Mouse (Mus musculus) neutrophil, adult 83 days (primary cell): ENCODE results near the gene Rnd2. TPM values are rescaled to one million over a fixed set of nuclear protein-coding genes. Genes with fewer than 3 reads are reported as not detected.

Experiments
- total RNA-seq, 2 experiments: library from RNA; stranded (reverse); gene quantifications; one replicate each; pipeline ENCODE4 v1.2.4; 2023

Gene Rnd2
- total RNA-seq: under 1 TPM in 1 of 2 experiments, not detected in 1; 0.61 TPM

DNA sequence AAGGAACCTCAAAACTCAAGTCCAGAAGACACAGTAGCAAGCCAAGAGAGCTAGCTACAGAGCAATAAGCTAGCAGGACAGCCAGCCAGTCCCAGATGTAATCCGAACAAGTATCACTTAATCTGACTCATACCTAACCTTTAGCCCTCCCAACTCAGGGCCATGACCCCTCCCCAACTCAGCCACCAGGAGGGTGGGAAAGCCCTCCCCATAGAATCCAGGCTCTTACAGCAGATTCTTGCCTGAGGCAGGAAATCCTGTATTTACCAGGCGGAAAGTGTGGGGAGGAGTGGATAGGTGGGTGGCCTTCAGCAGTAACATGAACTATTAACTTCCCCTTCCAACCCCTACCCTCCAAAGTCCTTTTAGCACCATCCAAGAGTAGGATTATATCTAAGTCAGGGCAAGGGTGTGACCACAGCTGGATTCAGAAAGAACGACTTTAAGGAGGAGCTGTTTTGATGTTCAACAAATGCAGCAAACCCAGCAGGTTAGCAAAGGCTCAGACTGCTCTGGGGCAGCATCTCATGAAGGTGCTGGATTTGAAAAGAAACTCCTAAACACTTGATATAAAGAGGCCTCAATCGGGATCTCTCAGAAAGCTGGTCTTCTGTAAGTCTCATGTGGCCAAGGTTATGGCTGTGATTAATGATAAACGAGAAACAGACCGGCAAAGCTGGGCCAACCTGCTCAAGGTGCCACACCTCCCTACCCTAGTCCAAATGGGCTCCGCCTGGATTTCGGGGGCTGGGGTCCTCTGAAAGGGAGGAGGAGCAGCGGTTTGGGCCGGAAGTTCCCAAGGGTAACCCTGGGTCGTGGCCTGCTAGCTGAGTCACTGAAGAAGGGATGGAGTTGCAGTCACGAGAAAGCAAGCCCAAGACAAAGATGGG is at the start of gene Rnd2:
TSS of gene Rnd2 (plus strand) at position 789 of the 890 bp plus-strand sequence.

DNA sequence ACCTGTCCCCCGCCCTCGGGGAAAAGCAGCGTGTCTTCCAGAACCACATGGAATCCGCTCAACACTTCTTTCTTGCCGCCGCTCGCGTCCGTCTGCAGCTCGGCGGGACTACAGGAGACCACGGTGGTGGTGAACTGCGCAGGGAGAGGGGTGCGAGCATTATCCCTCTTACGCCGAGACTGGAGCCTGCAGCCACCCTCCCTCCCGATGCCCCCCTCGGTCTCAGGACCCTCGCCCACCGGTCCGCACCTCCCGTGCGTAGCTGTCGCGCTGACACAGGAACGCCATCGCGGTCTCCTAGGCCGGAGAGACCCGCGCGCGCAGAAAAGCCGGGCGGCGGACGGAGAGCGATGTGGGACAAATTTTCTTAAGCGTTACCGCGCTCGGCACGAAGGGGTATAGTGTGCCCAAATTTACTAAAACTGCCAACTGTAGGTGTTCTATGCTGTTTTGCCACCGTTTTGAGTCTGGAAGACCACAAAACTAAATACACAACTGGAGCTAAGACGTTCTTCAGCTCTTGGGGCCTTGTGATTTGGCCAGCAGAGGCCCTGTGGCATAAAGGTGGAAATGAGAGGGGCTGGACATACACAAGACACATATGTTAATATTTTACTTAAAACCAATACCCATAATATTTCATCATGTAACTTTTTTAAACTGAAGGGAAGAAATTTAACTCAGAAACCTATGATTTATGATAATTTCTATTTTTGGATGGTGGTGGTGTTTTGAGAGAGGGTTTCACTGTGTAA is 47.5 kb upstream of the Rnd2 start, which contains the start of gene Aarsd1:
TSS of gene Aarsd1 (minus strand) at position 515 of the 755 bp plus-strand sequence.

DNA sequence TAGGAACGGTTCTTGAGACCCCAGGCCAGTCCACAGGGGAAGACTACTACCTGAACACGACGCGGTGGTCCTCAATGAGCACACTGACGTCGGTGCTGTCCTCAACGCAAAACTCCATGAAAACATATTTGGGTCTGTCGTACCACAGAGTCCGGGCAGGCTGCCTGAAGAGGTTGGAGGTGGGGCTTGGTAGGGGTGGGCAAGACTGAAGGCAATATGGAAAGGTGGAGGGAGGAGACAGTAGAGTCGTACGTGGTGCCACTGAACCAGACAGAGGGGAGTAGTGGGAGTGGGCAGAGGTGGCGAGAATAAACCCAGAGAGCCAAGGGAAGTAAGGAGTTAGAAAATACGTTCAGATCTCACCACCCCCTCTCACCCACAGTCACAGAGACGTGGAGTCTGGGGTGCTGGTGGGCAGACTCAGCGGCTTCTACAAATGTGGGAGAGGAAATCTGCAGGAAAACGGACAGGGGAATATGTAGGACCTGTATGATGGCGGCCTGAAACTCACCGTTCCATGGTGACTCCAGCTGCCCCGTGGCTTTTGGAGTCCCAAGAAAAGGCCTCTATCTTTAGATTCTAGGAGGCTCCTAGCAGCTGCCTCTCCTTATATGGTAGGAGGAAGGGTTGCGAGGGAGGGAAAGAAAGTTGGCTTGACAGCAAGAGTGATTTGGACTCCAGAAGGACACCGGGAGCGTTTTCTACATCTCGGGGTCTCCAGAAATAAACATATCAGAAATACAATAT is 40.5 kb upstream of the Rnd2 start, which contains the start of gene Gm27029:
TSS of gene Gm27029 (minus strand) at position 692 of the 747 bp plus-strand sequence.

DNA sequence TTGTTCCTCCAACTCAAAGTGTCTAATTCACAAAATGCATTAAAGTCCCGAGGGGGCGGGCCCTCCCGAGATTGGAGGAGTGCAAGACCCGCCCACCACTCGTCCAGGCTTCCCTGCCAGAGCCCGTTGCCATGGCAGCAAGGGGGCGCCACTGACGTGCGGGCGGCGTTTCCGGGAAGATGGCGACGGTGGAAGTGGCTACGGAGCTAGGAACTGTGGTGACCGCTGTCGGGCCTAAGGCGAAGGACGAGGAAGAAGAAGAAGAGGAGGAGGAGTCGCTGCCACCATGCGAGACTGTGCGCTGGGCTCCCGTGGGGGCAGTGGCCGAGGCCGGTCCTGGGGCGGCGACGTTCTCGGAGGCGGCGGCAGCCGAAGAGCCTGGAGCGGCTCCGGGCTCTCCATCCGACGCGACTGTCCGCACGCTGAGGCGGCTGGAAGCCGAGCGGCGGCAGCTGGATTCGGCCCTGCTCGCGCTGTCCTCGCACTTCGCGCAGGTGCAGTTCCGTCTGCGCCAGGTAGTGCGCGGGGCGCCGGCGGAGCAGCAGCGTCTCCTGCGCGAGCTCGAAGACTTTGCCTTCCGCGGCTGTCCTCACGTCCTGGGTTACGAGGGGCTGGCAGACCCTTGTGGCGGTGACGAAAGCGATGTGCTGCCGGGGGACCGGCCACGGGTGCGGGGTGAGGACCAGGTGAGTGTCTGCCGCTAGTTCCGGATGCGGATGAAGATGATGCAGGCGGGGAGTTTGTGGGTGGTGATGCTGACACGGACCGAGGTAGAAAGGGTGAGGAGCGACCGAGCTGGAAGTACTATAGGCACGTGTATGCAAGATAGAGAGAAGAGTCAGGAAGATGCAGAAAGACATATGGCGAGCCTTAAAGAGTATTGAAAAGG is 39.6 kb upstream of the Rnd2 start, which contains the start of the genes Rundc1 and Ptges3l:
TSS of gene Rundc1 (plus strand) at position 161 of the 889 bp plus-strand sequence.
TSS of gene Ptges3l (minus strand) at position 409 of the 889 bp plus-strand sequence.

DNA sequence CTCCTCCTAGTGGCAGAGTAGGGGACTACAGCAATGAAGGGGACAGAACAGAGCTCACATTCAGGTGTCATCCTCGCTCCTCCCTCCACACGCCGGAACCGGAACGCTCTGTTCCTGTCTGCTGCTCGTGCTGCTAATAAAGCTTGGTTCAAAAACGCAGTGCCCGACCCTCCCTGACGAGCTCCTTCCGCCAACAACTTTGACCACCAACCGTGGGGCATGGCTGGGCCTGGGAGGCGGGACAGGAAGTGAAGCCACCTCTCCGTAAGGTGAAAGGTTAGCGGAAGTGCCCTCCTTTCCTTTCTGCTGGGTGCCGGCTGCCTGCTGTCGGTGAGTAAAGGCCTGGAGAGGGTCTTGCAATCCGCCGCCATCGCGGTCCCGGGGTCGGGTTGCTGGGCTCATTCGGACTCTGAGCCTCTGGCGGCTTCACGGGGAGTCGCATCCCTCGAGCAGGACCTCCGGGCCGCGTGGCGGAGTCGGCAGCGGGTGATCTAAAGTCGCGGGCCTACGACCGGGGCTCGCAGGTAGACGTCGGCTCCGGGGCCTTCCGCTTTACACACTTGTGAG is 22.6 kb upstream of the Rnd2 start, which contains the start of gene Rpl27:
TSS of gene Rpl27 (plus strand) at position 172 of the 567 bp plus-strand sequence.

DNA sequence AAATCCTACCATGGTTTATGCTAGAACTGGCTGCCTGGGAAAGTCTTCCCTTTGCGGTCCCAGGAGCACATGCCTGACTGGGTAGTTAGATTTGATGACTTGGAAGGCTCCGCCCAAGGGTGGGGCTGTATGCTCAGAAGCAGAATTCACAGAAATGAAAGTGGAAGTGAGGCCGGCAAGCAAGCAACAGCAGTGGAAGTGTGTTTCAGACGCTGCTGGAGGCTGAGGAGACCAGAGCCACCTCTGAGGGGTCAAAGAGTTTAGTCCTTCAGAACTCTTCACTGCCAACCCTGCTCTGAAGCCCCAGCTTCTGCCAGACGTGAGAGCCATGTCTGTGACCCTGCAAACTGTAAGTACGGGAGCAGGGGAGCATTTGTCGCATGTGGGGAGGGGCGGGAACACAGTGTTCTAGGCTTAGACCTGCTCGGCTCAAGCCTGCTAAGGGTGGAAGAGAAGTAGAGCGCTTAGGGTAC is 16.5 kb upstream of the Rnd2 start, which contains the start of gene Ifi35:
TSS of gene Ifi35 (plus strand) at position 134 of the 473 bp plus-strand sequence.

DNA sequence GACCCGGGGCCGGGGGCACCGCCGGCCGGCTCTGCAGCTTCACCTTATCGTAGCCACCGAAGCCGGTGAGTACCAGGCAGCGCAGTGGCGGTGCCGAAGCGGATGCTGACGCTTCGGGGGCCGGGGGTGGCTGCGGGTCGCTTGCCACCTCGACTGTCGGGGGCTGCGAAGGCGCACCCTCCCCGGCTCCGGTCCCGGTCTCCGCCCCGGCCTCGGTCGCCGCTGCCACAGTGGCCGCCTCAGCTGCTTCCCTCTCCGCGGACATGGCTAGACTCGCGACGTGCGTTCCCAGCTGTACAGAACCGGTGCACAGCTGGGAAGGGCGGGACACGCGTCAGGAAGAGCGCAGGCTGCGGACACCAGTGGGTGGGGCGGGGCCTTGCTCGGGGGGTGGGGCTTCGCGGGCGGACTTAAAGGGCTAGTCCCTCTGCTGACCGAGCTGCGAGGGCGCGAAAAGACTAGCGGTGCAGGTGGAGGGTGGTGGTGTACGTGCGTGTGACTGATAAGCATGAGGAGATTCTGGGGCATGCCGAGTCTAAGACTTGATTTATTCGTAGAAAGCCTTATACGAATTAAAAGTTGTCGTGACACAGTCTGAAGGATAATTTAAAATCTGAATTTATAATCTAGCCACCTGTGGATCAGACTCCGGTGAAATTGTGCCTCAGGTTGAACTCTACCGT is 1.2 kb downstream of the Rnd2 start, which contains the start of gene Vat1:
TSS of gene Vat1 (minus strand) at position 362 of the 683 bp plus-strand sequence.

Other genes with a start within 250 kb of the Rnd2 start
- gene Ezh1, start 238.5 kb upstream of the Rnd2 start, total RNA-seq: 10 to 100 TPM; 40.5 to 48.5 TPM
- not detected for gene Ramp2, start 219.0 kb upstream of the Rnd2 start, total RNA-seq
- gene Vps25, start 211.3 kb upstream of the Rnd2 start, total RNA-seq: 10 to 100 TPM; 59.3 to 60.8 TPM
- gene Wnk4, start 204.4 kb upstream of the Rnd2 start, total RNA-seq: 1 to 10 TPM in 1 of 2 experiments, under 1 TPM in 1; 0.93 to 1.4 TPM
- 1 to 10 TPM; 1.1 TPM for gene Cntd1, start 186.0 kb upstream of the Rnd2 start, total RNA-seq
- gene Coa3, start 185.9 kb upstream of the Rnd2 start, total RNA-seq: 10 to 100 TPM; 28.9 to 32.6 TPM
- gene Becn1, start 162.7 kb upstream of the Rnd2 start, total RNA-seq: 100 to 1,000 TPM; 134 to 148 TPM
- 10 to 100 TPM; 71.5 to 76.8 TPM for gene Psme3, start 148.8 kb upstream of the Rnd2 start, total RNA-seq
- 1 to 10 TPM; 3.7 to 4.9 TPM for gene Aoc2, start 139.9 kb upstream of the Rnd2 start, total RNA-seq
- gene Aoc3, start 134.4 kb upstream of the Rnd2 start, total RNA-seq: under 1 TPM; 0.13 to 0.18 TPM
- gene G6pc, start 97.4 kb upstream of the Rnd2 start, total RNA-seq: not detected
- gene Aarsd1, start 47.4 kb upstream of the Rnd2 start, total RNA-seq: 10 to 100 TPM; 17.1 to 19.2 TPM
- gene Gm27029, start 40.2 kb upstream of the Rnd2 start, total RNA-seq: 1 to 10 TPM; 1.6 to 2.0 TPM
- 1 to 10 TPM; 6.6 to 7.7 TPM for gene Rundc1, start 39.9 kb upstream of the Rnd2 start, total RNA-seq
- under 1 TPM; 0.35 to 0.82 TPM for gene Ptges3l, start 39.7 kb upstream of the Rnd2 start, total RNA-seq
- gene Rpl27, start 22.7 kb upstream of the Rnd2 start, total RNA-seq: 10 to 100 TPM; 45.5 to 47.2 TPM
- 10 to 100 TPM; 16.4 to 21.7 TPM for gene Ifi35, start 16.6 kb upstream of the Rnd2 start, total RNA-seq
- gene Vat1, start 1.2 kb downstream of the Rnd2 start, total RNA-seq: 10 to 100 TPM; 14.6 to 16.3 TPM
- gene Brca1, start 87.0 kb downstream of the Rnd2 start, total RNA-seq: 10 to 100 TPM; 15.4 to 19.1 TPM
- 10 to 100 TPM; 59.5 to 80.0 TPM for gene Nbr1, start 87.2 kb downstream of the Rnd2 start, total RNA-seq
- gene Tmem106a, start 117.2 kb downstream of the Rnd2 start, total RNA-seq: 10 to 100 TPM; 11.5 to 11.6 TPM
- not detected for gene Gm11634, start 134.3 kb downstream of the Rnd2 start, total RNA-seq
- 10 to 100 TPM; 17.1 to 20.1 TPM for gene Rdm1, start 162.2 kb downstream of the Rnd2 start, total RNA-seq
- gene Arl4d, start 200.5 kb downstream of the Rnd2 start, total RNA-seq: 1 to 10 TPM in 1 of 2 experiments, under 1 TPM in 1; 0.68 to 1.6 TPM